Mouse (Mus musculus): Measurements from ENCODE around the gene Cfap65. TPM values are rescaled to one million over a fixed set of nuclear protein-coding genes. Genes with fewer than 3 reads are reported as not detected.
A peak's percentile ranks its signal among the peaks of the same experiment; 100 is the strongest.

Cfap65 gene
- not detected in 2 replicates for polyA plus RNA-seq (2011; ENCODE audit: insufficient read depth, insufficient read length, low replicate concordance, missing spikeins)

DNA sequence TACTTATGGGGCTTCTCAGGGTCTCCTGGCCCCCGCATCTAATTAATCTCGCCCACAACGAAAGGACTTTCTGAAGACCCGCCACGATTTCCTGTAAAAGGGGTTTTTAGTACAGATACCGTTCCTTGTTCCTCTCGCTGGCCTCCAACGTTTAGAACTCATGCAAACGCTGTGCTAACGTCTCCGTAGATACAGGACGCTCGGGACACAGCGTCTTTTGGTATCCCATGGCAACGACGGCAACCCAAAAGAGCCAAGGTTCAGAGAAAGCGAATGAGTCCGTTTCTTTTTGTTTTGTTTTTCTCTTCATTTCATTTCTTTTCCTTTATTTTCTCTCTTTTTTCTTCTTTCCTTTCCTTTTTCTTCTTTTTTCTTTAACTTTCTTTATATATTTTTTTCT is at the start of gene Cfap65:
Gene Cfap65 (minus strand): TSS at position 198 of the 400 bp plus-strand sequence.
- WGBS: 2% methylated on average over 18 of the region's 18 CpGs
- Histone ChIP-seq H3K27ac (ENCODE audit: control insufficient read depth, insufficient read depth, low read depth, low read length, poor library complexity) (no peak within 1 kb of the TSS), H3K4me1 (ENCODE audit: control insufficient read depth, insufficient read depth, low read length) (no peaks in the 10 kb centered on the region), H3K4me3 (replicated peaks; ENCODE audit: control insufficient read depth, low read depth, low read length) (no peak within 1 kb of the TSS)
- no peak for TF ChIP-seq CTCF (IDR thresholded peaks at IDR 0.05; ENCODE audit: control insufficient read depth, insufficient read depth, low read length)
- no peak for TF ChIP-seq POLR2A (IDR thresholded peaks at IDR 0.05; ENCODE audit: borderline replicate concordance, control insufficient read depth, low read depth, low read length)

GRCm38 (mm10) chr1:74977001-74977400 is 41.6 kb upstream of the Cfap65 start:
- no peak overlapping the region for H3K4me3 ChIP-seq (replicated peaks; ENCODE audit: control insufficient read depth, low read depth, low read length)
- TF ChIP-seq POLR2A (IDR thresholded peaks at IDR 0.05; ENCODE audit: borderline replicate concordance, control insufficient read depth, low read depth, low read length) (no peak), CTCF (IDR thresholded peaks at IDR 0.05; ENCODE audit: control insufficient read depth, insufficient read depth, low read length) (no peak)
- H3K27ac ChIP-seq (ENCODE audit: control insufficient read depth, insufficient read depth, low read depth, low read length, poor library complexity): no peak overlapping the region
- H3K4me1 ChIP-seq (ENCODE audit: control insufficient read depth, insufficient read depth, low read length): no peaks in the 10 kb centered on the region
- WGBS: 89% methylated on average over 8 of the region's 8 CpGs

GRCm38 (mm10) chr1:74975936-74976335 is 40.5 kb upstream of the Cfap65 start:
- no peak overlapping the region for H3K27ac ChIP-seq (ENCODE audit: control insufficient read depth, insufficient read depth, low read depth, low read length, poor library complexity)
- 81% methylated on average over 1 of the region's 1 CpGs for WGBS
- TF ChIP-seq CTCF (IDR thresholded peaks at IDR 0.05; ENCODE audit: control insufficient read depth, insufficient read depth, low read length): no peak
- no peak for TF ChIP-seq POLR2A (IDR thresholded peaks at IDR 0.05; ENCODE audit: borderline replicate concordance, control insufficient read depth, low read depth, low read length)
- no peak overlapping the region for H3K4me3 ChIP-seq (replicated peaks; ENCODE audit: control insufficient read depth, low read depth, low read length)
- H3K4me1 ChIP-seq (ENCODE audit: control insufficient read depth, insufficient read depth, low read length): no peaks in the 10 kb centered on the region

DNA sequence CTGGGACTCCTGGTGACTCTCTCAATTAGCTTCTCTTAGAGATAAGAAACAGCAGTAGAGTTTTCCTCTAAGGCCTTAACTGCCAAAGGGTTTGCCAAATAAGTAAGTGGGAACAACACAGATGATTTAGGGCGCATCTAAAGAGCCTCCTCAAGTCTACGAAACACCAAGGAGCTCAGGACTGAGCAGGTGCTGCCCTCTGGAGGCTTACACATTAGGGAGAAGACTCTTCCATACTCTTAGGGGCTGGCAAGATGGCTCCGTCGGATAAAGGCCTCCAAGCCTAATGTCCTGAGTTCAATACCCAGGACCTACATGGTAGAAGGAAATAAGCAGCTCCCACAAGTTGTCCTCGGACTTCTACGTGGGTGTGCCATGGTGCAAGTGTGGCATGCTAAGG is 38.2 kb upstream of the Cfap65 start:
- TF ChIP-seq POLR2A (IDR thresholded peaks at IDR 0.05; ENCODE audit: borderline replicate concordance, control insufficient read depth, low read depth, low read length) (no peak), CTCF (IDR thresholded peaks at IDR 0.05; ENCODE audit: control insufficient read depth, insufficient read depth, low read length) (no peak)
- H3K27ac ChIP-seq (ENCODE audit: control insufficient read depth, insufficient read depth, low read depth, low read length, poor library complexity): no peak overlapping the region
- WGBS: 84% methylated on average over 6 of the region's 6 CpGs
- no peak overlapping the region for H3K4me3 ChIP-seq (replicated peaks; ENCODE audit: control insufficient read depth, low read depth, low read length)
- H3K4me1 ChIP-seq (ENCODE audit: control insufficient read depth, insufficient read depth, low read length): no peaks in the 10 kb centered on the region

DNA sequence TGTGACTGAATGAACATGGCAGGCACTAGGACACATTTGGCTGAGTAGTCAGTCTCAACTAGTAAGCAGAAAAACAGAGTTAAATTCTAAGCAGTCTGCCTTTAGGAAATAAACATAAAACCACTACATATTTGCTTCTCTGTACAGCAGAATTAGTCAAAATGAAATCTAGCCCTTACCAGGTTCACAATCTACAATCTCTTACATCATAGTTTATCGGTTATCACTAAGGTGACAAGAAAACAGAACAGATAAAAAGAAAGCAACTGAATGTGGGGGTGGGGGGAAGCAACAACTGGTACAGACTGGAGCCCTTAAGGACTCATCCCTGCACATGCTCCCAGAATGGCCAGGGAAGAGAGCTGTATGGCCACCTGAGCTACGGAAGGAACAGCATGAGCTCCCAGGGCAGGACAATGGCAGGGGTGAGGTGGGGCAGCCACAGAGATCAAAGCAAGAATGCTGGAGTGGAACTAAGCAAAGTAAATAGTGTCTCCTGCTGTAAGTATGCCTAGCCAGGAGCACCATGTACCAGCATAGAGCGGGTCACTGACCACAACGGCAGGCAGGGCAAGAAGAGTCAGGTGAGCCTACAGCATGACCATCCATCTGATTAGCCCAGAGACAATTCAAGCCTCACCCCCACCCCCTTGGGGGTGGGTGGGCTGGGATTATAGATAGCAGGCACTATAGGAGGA is 36.1 kb upstream of the Cfap65 start:
- H3K4me1 ChIP-seq (ENCODE audit: control insufficient read depth, insufficient read depth, low read length): no peaks in the 10 kb centered on the region
- TF ChIP-seq POLR2A (IDR thresholded peaks at IDR 0.05; ENCODE audit: borderline replicate concordance, control insufficient read depth, low read depth, low read length) (no peak), CTCF (IDR thresholded peaks at IDR 0.05; ENCODE audit: control insufficient read depth, insufficient read depth, low read length) (no peak)
- H3K27ac ChIP-seq (ENCODE audit: control insufficient read depth, insufficient read depth, low read depth, low read length, poor library complexity): no peak overlapping the region

DNA sequence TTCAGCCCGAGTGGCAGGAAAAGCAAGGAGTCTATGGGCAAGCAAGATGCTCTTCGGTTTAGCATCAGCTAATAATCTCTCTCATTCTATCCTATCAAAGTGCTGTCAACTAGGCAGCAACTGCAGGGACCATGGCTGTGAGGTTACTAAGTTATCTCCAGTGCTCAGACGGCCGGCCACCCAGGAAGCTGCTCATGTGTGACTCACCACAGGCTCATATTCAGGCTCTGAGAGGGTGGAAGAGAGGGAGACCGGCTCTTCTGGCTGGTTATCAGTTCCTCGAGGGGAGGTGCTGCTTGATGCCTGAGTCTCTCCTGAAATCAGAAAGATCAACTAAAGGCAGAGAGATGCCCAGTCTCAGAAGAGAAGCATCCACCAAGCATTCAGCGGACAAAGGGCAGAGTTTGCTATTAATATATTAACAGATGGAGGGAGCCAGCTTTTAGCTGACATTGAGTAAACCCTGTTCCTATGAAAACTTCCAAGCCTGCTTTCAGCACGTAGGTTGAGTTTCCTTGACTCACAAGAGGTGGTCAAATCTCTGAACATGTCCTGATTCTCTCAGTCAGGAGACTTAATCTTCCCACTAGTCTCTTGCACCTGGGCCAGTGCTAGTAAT is 32.7 kb upstream of the Cfap65 start:
- Histone ChIP-seq H3K27ac (ENCODE audit: control insufficient read depth, insufficient read depth, low read depth, low read length, poor library complexity) (no peak overlapping the region), H3K4me3 (replicated peaks; ENCODE audit: control insufficient read depth, low read depth, low read length) (no peak overlapping the region), H3K4me1 (ENCODE audit: control insufficient read depth, insufficient read depth, low read length) (no peaks in the 10 kb centered on the region)
- TF ChIP-seq CTCF (IDR thresholded peaks at IDR 0.05; ENCODE audit: control insufficient read depth, insufficient read depth, low read length): no peak
- TF ChIP-seq POLR2A (IDR thresholded peaks at IDR 0.05; ENCODE audit: borderline replicate concordance, control insufficient read depth, low read depth, low read length): no peak
- WGBS: 66% methylated on average over 8 of the region's 8 CpGs

More for the DNA sequence above, 36.1 kb upstream of the Cfap65 start:
- no peak overlapping the region for H3K4me3 ChIP-seq (replicated peaks; ENCODE audit: control insufficient read depth, low read depth, low read length)
- 86% methylated on average over 4 of the region's 4 CpGs for WGBS

GRCm38 (mm10) chr1:74964494-74965215 is 29.3 kb upstream of the Cfap65 start:
- no peak overlapping the region for H3K27ac ChIP-seq (ENCODE audit: control insufficient read depth, insufficient read depth, low read depth, low read length, poor library complexity)
- 35% methylated on average over 16 of the region's 16 CpGs for WGBS
- H3K4me3 ChIP-seq (replicated peaks; ENCODE audit: control insufficient read depth, low read depth, low read length): no peak overlapping the region
- H3K4me1 ChIP-seq (ENCODE audit: control insufficient read depth, insufficient read depth, low read length): no peaks in the 10 kb centered on the region
- TF ChIP-seq CTCF (IDR thresholded peaks at IDR 0.05; ENCODE audit: control insufficient read depth, insufficient read depth, low read length) (peak; percentile 71), POLR2A (IDR thresholded peaks at IDR 0.05; ENCODE audit: borderline replicate concordance, control insufficient read depth, low read depth, low read length) (no peak)

DNA sequence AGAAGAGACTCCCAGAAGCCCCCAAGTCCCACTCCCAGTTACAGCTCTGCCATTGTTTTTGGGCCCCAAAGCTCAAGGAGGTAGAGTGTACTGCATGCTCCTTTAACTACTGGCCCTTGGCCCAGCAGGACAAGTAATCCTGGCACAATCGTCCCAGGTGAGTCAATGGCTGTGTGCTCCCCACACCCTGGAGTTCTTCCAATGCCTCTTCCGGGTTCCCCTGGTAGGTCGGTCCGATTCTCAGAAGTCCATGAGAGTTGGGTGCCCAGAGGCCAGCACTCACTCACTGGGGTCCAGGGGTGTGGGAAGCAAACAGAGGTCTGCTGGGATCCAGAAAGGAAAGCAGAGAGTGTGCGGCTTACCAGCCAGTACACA is 27.4 kb upstream of the Cfap65 start:
- H3K4me1 ChIP-seq (ENCODE audit: control insufficient read depth, insufficient read depth, low read length): no peaks in the 10 kb centered on the region
- WGBS: 76% methylated on average over 5 of the region's 5 CpGs
- TF ChIP-seq CTCF (IDR thresholded peaks at IDR 0.05; ENCODE audit: control insufficient read depth, insufficient read depth, low read length): no peak
- no peak for TF ChIP-seq POLR2A (IDR thresholded peaks at IDR 0.05; ENCODE audit: borderline replicate concordance, control insufficient read depth, low read depth, low read length)
- H3K4me3 ChIP-seq (replicated peaks; ENCODE audit: control insufficient read depth, low read depth, low read length): no peak overlapping the region
- H3K27ac ChIP-seq (ENCODE audit: control insufficient read depth, insufficient read depth, low read depth, low read length, poor library complexity): no peak overlapping the region
